Mouse (Mus musculus) embryonic stem cell, embryonic (primary cell): ENCODE measurements around the gene Zfp715.

Source experiments
- CTCF ChIA-PET, 4 experiments: fragments of 300-600 bp in 2 of 4; fragments of 350-600 bp in 2 of 4; sonication (Branson Sonifier 250); formaldehyde crosslinking; loops; one replicate each; lab custom pipeline; 2022; ENCODE audit warnings: inconsistent platforms in 2 of 4; lab: Charles Lee
- POLR2A ChIA-PET, 4 experiments: fragments of 300-600 bp in 2 of 4; fragments of 350-600 bp in 2 of 4; sonication (Branson Sonifier 250); formaldehyde crosslinking; loops; one replicate each; lab custom pipeline; 2022; ENCODE audit warnings: antibody characterized with exemption in 4 of 4, inconsistent platforms in 1 of 4; lab: Charles Lee

The Zfp715 gene

DNA sequence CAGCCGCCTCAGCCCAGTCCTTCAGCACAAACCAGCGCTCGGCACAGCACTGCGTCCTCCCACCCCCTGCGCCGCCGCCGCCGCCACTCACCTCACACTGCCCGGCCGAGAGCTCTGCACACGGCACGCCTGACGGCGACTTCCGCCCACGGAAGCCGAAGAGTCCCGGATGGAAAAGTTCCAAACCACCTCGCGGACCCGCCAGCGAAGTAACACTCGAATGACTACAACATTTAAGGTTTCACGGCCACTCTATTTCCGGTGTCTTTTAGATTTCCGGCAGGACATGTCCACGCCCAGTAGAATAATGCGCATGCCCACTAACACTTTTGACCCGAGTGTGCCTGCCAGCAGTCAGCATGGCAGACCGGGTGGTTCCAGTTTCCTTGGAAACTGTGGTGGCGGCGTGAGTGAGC is at the start of gene Zfp715:
Zfp715 (minus strand) TSS at position 282 of the 416 bp plus-strand sequence.
- CTCF ChIA-PET, result interaction anchor here in 3 of 4 experiments (0.7 to 2.1 kb wide), 8 partner anchors 12 to 153 kb away, joined by 3 to 12 read pairs (median 4); no protein-coding TSS in a partner anchor
- POLR2A ChIA-PET, result interaction anchor here in 3 of 4 experiments (0.6 to 3.1 kb wide), 25 partner anchors 11 to 359 kb away, joined by 3 to 37 read pairs (median 4); partner anchors contain the start of gene Ctu1 (in 1 of the 3)

DNA sequence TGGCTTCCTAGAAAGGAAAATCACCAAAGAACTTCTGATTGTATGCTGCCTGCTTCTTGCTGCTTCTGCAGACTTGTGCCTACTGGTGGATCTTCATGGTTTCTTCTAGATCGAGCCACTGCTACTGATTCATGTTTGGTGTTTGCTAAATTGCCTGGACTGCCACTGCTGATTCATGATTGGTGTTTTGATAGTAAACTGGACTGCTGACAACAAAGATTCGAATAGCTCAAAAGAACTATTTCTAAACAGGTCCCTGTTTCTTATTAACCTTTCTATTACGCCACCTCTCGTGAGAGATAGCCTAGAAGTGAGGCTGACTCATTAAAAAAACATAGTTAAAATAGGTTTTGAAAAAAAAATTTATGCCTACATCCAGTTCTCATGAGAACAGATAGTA is 48.9 kb upstream of the Zfp715 start:
- POLR2A ChIA-PET, result no interaction called here
- CTCF ChIA-PET, result interaction anchor here in 1 of 4 experiments (1.2 kb wide), 1 partner anchor 16 kb away, joined by 3 read pairs; no protein-coding TSS in a partner anchor

DNA sequence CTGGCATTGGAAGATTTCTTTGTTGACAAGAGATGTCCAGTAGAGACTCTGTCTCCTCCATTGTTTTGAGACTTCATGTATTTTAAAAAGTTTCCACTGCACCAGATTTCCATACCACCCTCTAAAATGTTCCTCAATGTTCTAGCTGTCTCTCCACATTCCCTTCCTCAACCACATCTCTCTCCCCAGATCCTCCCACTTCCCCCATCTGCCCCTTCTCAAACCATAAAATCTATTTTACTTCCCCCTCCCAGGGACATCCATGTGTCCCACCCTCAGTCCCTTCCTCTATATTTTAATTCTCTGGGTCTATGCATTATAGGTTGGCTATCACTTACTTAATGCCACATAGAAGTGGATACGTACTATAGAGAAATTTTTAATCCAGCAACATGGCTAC is 48.3 kb upstream of the Zfp715 start:
- CTCF ChIA-PET, result no interaction called here
- POLR2A ChIA-PET, result no interaction called here

DNA sequence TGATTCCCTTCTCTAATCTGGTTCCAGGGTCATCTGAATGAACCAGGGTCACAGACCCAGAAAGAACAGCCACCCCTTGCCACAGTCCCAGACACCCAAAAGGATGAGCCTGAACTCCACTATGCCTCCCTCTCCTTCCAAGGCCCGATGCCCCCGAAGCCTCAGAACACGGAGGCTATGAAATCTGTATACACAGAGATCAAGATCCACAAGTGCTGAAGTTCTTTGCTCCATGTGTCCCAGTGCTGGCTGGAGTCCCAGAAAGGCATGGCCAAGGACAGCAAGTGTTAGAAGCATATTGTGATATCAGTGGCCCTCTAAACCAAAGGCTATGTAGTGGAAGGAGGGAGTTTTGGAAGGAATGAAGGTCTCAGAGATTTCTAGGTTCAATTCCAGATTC is 45.5 kb upstream of the Zfp715 start:
- ChIA-PET POLR2A (no interaction called here), CTCF (no interaction called here)

DNA sequence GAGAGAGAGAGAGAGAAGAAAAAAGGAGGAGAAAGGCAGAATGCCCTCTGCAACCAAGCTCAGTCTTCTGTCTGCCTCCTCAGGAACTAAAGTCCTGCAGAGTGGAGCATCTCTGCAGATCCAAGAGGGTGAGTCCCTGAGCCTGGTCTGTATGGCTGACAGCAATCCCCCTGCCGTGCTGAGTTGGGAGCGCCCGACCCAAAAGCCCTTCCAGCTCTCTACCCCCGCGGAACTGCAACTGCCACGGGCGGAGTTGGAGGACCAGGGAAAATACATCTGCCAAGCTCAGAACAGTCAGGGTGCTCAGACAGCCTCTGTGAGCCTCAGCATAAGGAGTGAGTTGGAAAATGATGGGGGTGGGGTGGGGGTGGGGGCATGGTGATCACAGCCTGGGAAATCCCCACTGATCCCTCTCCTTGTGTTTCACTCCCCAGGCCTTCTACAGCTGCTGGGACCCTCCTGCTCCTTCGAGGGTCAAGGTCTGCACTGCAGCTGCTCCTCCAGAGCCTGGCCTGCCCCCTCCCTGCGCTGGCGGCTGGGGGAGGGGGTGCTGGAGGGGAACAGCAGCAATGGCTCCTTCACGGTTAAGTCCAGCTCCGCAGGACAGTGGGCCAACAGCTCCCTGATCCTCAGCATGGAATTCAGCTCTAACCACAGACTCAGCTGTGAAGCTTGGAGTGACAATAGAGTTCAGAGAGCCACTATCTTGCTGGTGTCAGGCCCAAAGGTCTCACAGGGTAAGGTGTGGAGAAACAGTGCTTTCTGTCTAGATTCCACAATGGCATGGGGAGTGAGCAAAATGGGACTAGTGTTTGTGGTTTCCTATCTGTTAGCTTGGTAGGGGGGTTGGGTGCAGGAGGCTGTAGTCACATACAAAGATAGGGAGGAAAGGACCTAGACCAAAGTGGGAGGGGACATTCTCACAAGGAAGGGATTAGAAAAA is 42.1 kb upstream of the Zfp715 start:
- CTCF ChIA-PET, result interaction anchor here (0.6 to 2.4 kb wide), 11 partner anchors 12 to 115 kb away, joined by 3 to 11 read pairs (median 4); no protein-coding TSS in a partner anchor
- POLR2A ChIA-PET, result interaction anchor here (0.6 to 2.0 kb wide), 27 partner anchors 8 to 1468 kb away, joined by 3 to 8 read pairs (median 4); partner anchors contain the start of gene Zfp715 (in 1 of the 4)

DNA sequence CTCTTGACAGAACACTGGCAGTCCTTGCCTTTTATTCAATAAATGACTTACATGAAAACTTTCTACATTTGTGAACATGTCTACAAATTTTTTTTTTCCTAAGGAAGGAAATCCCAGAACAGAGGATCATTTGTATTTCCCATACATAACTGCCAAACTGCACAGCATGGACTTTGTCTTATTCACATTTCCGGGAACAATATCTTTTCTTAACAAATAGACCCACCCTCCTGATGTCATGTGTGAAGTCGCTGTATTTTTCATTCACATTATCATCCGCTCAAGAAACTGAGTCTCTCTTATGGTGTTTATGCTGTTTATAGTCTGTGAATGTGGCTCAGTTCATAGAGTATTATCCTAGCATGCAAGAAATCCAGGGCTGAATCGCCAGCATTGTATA is 40.7 kb upstream of the Zfp715 start:
- CTCF ChIA-PET, result no interaction called here
- POLR2A ChIA-PET, result interaction anchor here in 2 of 4 experiments (0.5 to 1.3 kb wide), 2 partner anchors 9 to 564 kb away, joined by 3 read pairs; no protein-coding TSS in a partner anchor

DNA sequence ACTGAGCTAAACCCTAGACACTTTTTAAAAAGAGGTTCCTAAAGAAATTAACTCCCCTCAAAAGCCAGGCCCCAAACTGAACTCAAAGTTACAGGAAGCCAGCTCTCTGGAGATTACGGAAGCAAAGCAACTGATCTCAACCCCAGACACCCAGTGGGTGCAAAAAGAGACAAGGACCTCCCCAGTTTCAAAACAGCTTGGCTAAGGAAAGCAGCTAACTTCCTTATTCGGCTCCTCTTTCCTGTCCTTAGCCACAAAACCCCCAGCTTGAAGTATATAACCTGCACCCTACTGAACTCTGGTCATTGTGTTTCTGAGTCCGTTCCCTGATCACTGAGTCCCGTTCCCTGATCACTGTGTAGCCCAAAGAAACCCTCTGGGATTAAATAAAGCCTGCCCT is 40.0 kb upstream of the Zfp715 start:
- ChIA-PET CTCF (no interaction called here), POLR2A (interaction anchor here in 2 of 4 experiments (0.5 to 1.3 kb wide), 2 partner anchors 9 to 565 kb away, joined by 3 read pairs; no protein-coding TSS in a partner anchor)

DNA sequence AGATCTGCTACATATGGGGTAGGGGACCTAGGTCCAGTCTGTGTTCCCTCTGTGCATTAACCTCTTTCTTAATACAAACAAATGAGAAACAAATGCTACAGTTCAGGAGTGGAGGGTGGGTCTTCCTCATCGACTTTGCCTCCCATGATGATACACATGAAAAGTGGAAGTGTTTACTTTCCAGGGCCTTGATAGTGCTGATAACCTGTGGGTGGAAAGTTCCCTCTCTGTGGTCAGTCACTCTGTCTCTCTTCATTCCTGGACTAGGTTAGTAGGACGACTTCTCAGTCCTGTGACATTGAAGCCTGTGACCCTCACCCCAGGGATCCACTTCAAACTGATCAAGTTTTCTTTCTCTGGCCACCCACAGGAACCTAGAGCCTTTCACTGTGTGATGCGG is 38.1 kb upstream of the Zfp715 start, which contains the start of gene Siglecf:
Siglecf (plus strand) TSS at position 188 of the 400 bp plus-strand sequence.
- POLR2A ChIA-PET, result interaction anchor here in 1 of 4 experiments (1.3 kb wide), 1 partner anchor 38 kb away, joined by 4 read pairs; no protein-coding TSS in a partner anchor
- CTCF ChIA-PET, result no interaction called here

DNA sequence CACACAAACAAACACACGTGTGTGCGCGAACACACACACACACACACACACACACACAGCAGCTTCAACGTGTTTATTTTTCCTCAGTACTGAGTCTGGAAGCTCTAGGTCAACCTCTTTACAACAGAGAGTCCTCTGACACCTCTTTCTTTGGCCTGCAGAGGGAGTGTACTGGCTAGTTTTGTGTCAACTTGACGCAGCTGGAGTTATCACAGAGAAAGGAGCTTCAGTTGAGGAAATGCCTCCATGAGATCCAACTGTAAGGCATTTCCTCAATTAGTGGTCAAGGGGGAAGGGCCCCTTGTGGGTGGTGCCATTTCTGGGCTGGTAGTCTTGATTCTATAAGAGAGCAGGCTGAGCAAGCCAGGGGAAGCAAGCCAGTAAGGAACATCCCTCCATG is 36.5 kb upstream of the Zfp715 start:
- CTCF ChIA-PET, result interaction anchor here (0.7 to 1.4 kb wide), 10 partner anchors 14 to 363 kb away, joined by 3 to 5 read pairs (median 3); no protein-coding TSS in a partner anchor
- POLR2A ChIA-PET, result interaction anchor here in 2 of 4 experiments (0.6 to 0.8 kb wide), 5 partner anchors 14 to 184 kb away, joined by 3 to 4 read pairs (median 3); no protein-coding TSS in a partner anchor

DNA sequence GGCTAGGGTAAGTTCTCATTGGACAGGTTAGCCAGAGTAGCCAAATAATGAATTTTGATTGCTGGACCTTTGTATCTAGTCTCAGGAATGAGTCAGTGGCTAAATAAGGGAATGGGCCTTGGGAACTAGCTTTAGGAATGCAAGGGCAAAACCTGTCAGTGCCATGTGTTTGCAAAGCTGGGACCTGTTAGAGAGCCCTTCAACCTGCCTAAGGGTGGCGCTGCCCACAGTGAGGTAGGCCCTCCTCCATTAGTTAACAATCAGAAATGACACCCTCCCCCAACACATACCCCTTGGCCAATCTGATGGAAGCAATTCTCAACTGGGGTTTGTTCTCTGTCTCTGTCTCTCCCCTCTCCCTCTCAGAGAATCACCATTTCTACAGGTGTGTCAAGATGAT is 33.5 kb upstream of the Zfp715 start:
- ChIA-PET CTCF (interaction anchor here (0.6 to 1.6 kb wide), 7 partner anchors 13 to 1852 kb away, joined by 3 to 6 read pairs (median 4); no protein-coding TSS in a partner anchor), POLR2A (interaction anchor here (0.6 to 3.3 kb wide), 16 partner anchors 8 to 1301 kb away, joined by 3 to 12 read pairs (median 4); partner anchors contain the start of gene Zfp715 (in 1 of the 4))

DNA sequence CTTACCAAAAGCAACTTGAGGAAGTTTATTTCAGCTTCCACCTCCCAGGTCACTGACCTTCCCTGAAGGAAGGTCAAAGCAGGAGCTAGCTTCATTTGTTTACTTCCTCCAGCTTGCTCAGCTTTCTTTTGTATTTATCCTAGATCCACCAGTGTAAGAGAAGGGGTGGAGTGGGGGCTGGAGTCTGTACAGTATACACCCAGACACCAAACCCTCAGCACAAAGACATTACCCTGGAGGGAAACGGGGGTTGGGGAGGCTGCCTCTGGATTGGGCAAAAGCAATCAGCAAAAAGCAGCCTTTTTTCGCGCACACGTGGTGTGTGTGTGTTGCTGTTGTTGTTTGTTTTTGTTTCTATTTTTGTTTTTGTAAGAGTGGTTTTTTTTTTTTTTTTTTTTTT is 33.1 kb upstream of the Zfp715 start:
- ChIA-PET POLR2A (interaction anchor here (0.6 to 3.3 kb wide), 19 partner anchors 9 to 1302 kb away, joined by 3 to 12 read pairs (median 4); partner anchors contain the start of gene Zfp715 (in 1 of the 4)), CTCF (interaction anchor here in 3 of 4 experiments (0.6 to 1.6 kb wide), 10 partner anchors 11 to 1029 kb away, joined by 3 to 6 read pairs (median 4); no protein-coding TSS in a partner anchor)

DNA sequence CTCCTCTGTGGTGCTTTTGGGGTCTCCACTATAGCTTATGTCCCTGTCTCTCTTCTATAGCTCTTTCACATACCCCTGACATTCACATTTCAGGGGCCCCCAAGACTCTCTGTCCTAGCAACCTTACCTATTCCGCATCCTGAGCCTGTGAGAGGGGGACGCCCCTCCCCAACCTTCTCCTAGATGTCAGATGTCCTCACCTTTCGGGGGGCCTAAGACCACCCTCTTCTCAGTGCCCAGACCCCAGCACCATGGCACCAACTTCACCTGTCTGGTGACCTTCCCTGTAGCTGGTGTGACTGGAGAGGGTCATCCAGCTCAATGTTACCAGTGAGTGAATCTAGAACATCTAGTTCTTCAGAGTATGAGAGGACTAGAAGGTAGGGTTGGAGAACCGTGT is 31.4 kb upstream of the Zfp715 start:
- ChIA-PET POLR2A (interaction anchor here in 3 of 4 experiments (0.5 to 3.3 kb wide), 22 partner anchors 9 to 665 kb away, joined by 3 to 15 read pairs (median 4); partner anchors contain the start of gene Zfp715 (in 3 of the 3)), CTCF (interaction anchor here in 2 of 4 experiments (0.9 to 1.5 kb wide), 5 partner anchors 9 to 121 kb away, joined by 3 to 4 read pairs (median 3); no protein-coding TSS in a partner anchor)

DNA sequence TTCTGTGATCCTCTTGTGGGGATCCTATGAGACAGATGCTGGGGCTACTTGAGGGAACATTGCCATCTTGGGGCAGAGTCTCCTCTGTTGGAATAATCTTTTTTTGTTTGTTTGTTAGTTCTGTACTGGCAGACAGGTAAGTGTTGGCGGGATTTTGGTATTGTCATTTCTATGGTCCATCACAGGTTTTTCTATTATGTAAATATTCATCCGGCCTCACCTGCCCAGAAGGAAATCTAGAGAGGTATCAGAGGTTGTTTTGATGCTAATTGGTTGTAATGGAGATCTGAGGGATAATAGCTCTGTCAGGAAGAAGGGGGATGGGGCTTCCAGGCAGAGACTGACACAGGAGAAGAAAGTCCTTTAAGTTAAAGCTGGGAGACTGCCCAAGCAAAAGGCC is 30.9 kb upstream of the Zfp715 start:
- ChIA-PET CTCF (interaction anchor here in 3 of 4 experiments (0.5 to 1.4 kb wide), 5 partner anchors 8 to 122 kb away, joined by 3 to 4 read pairs (median 3); no protein-coding TSS in a partner anchor), POLR2A (interaction anchor here in 3 of 4 experiments (0.5 to 3.3 kb wide), 23 partner anchors 9 to 664 kb away, joined by 3 to 15 read pairs (median 4); partner anchors contain the start of gene Zfp715 (in 3 of the 3))

DNA sequence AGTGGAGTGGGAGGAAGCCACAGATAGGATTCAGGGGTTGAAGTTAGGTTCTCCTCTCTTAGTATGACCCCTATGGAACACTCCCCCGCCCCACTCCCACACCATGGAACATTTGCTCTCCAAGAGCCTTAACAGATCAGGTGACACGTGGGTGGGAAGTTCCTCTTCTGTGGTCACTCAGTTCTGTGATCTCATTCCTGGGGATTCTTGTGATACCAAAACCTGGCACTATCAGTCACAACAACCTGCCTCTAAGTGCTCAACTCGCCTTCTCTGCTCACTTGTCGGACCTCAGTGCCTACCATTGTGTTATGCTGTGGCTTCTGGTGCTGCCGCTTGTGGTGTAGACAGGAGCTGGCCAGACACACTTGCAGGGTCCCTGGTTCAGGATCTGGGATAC is 30.1 kb upstream of the Zfp715 start:
- ChIA-PET POLR2A (interaction anchor here in 1 of 4 experiments (0.6 to 3.3 kb wide), 5 partner anchors 8 to 138 kb away, joined by 3 to 15 read pairs (median 3); no protein-coding TSS in a partner anchor), CTCF (interaction anchor here in 2 of 4 experiments (0.5 to 1.4 kb wide), 2 partner anchors 11 to 80 kb away, joined by 3 to 4 read pairs; no protein-coding TSS in a partner anchor)

DNA sequence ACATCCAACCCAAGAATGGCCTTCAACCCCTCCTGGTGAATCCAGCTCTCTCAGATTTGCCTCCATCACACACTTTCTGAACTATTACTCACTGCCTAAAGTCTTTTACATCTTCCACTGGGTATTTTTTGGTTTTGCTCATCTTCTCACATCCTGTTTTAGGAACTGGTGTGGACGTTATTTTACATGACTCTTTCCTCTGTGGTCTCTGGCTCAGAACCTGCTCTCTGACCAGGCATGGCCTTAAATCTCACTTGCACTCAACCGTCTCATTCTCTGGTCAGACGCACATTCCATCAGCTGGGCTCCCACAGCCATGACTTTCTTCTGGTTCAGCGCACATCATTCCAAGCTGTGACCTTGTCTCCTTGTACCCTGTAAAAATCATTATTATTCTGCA is 27.7 kb upstream of the Zfp715 start:
- ChIA-PET CTCF (interaction anchor here in 1 of 4 experiments (0.6 kb wide), 1 partner anchor 84 kb away, joined by 4 read pairs; no protein-coding TSS in a partner anchor), POLR2A (interaction anchor here in 2 of 4 experiments (0.5 to 1.6 kb wide), 2 partner anchors 13 to 37 kb away, joined by 4 read pairs; no protein-coding TSS in a partner anchor)

DNA sequence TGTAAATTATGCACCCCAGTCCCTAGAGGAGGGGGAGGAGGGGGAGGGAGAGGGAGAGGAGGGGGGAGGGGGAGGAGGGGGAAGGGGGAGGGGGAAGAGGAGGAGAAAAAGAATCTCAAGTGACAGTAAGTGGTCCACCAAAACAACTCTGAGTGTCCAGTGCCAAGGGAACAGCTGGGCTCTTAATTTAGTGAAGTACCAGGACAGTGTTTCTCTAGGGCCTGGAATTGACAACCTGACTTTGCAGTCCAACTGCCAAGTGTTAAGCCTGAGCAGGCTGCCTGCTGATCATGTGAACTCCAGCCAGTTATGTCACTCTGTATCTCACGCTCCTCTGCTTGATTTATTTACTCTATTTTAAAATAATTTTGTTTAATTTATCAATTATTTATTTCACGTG is 20.8 kb upstream of the Zfp715 start:
- CTCF ChIA-PET, result interaction anchor here in 2 of 4 experiments (0.6 to 1.5 kb wide), 6 partner anchors 11 to 133 kb away, joined by 3 to 6 read pairs (median 4); partner anchors contain the start of gene Zfp715 (in 1 of the 2)
- POLR2A ChIA-PET, result interaction anchor here in 3 of 4 experiments (0.6 to 4.1 kb wide), 6 partner anchors 10 to 25 kb away, joined by 3 to 15 read pairs (median 4); no protein-coding TSS in a partner anchor

DNA sequence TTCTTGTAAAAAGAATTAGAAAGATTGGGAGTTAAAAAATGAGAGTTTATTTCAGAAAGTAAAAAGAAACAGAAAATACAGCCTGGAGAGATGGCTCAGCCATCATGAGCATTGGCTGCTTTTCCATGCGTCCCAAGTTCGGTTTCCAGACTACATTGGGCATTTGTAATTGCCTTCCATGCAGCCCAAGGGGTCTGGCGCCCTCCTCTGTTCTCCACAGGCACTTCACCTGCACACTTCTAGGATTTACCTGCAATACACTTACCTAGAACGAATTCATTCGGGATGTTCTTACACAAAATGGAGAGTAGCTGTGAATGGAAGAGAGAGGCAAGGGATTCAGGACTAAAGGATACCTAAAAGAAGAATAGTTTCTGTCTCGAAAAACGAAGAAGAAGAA is 20.1 kb upstream of the Zfp715 start:
- CTCF ChIA-PET, result interaction anchor here in 2 of 4 experiments (0.6 to 1.5 kb wide), 5 partner anchors 11 to 134 kb away, joined by 3 to 6 read pairs (median 3); partner anchors contain the start of gene Zfp715 (in 1 of the 2)
- POLR2A ChIA-PET, result interaction anchor here in 3 of 4 experiments (0.6 to 4.1 kb wide), 5 partner anchors 11 to 94 kb away, joined by 3 to 15 read pairs (median 7); partner anchors contain the start of gene Lim2 (in 1 of the 3)
